Mouse (Mus musculus): ENCODE results near the gene Gm42421.

DNA sequence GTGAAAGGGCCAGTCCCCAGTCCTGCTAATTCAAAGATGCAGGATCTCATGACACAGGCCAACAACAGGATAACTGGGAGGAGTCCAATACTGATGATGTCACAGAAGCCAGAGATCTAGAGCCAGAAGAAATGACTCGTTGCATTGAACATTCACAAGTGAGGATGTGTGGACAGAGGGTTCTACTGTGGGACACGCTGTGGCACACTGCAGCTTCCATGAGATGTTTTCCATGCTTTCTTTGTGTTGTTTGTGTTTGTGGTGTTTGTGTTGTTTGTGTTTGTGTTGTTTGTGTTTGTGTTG lies 47.6 kb downstream of the Gm42421 start:
- TF ChIP-seq POLR2A (IDR thresholded peaks at IDR 0.05; ENCODE audit: borderline replicate concordance, extremely low read depth, insufficient read depth, insufficient read length, poor library complexity, severe bottlenecking) (no peak), CTCF (IDR thresholded peaks at IDR 0.05; ENCODE audit: borderline replicate concordance, extremely low read depth, insufficient read depth, insufficient read length) (no peak)
